Mouse (Mus musculus): ENCODE results near the gene BC037034. TPM values are rescaled to one million over a fixed set of nuclear protein-coding genes. Genes with fewer than 3 reads are reported as not detected.
"Not testable (repeated sequence)": the region's sequence is repeated elsewhere in the genome, so short reads cannot be mapped to it uniquely, and the experiment has no call there.

Gene BC037034
- total RNA-seq, 2 experiments from 2014 or later, result 90.0 to 98.2 TPM

DNA sequence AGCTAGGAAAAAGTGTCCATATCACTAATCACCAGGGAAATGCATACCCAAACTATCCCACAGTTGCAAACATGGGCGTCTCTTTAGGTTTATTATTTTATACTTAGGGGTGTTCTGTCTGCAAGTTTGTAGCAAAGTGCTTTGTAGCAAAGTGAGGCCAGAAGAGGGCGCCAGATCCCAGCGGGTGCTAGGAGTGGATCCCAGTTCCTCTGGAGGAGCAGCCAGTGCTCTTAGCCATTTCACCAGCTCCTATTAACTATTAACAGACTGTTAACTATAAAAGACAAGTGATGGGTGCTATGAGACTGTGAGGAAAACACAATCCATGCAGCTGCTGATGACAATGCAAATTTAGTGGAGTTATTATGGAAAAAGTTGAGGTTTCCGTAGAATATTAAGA lies 41.7 kb downstream of the BC037034 start:
- DNase-seq, result peak; percentile 80

DNA sequence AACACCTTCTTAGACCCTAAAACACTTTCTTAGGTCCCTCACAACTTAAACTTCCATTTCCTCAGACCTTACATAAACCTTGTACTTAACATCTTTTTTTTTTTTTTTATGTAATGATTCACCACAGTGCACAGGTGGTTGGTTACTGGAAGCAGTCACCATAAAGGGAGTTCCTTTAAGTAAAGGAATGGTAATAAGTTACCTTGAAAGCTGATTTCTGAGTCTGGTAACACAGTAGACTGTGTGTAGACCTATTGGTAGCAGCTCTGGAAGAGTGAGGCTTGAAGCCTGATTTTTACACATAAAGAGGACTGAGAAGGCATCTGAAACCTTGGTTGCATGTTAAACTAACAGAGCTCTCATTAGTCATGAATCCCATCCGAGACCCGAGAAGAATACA lies 44.0 kb downstream of the BC037034 start:
- no peak for DNase-seq
- intact Hi-C loops (cut with DNase I), result no loop called here

More for the DNA sequence above, 41.7 kb downstream of the BC037034 start:
- intact Hi-C loops (cut with DNase I), result no loop called here

DNA sequence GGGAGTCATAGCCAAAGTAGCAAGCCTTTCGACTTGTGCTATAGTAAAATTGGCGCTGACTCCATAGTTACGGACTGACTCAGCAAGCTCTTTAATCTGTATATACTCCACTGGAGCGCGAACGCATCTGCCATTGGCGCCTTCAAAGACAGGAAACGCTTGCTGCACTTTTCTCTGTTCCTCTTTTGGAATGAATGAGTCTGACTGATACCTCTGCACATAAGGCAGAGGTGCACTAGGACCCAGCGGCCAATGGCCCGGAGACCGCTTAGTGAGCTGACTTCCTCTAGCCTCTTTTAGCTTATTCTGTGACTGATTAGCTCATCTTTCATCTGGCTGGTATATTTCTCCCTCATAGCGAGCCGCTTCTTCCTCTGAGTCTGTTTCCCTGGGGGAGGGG lies 47.2 kb downstream of the BC037034 start:
- intact Hi-C loops (cut with DNase I); DNase-seq: not testable (repeated sequence)

Other genes starting within 250 kb of the BC037034 start
- gene Smok3a, start 242.8 kb downstream of the BC037034 start, total RNA-seq (2021), result not detected
- gene Smok3b, start 242.6 kb downstream of the BC037034 start, total RNA-seq (2021), result not detected
- gene Smok3c, start 210.8 kb downstream of the BC037034 start, total RNA-seq (2021), result not detected
- gene Zkscan1, start 178.9 kb downstream of the BC037034 start, total RNA-seq (2021), result 10 to 100 TPM; 44.6 to 45.1 TPM
- gene Zscan21, start 147.1 kb downstream of the BC037034 start, total RNA-seq (2021), result 10 to 100 TPM; 34.9 to 35.7 TPM
- 10 to 100 TPM; 13.1 to 13.2 TPM for gene Zfp113, start 108.3 kb downstream of the BC037034 start, total RNA-seq (2021)
- 100 to 1,000 TPM; 126 to 131 TPM for gene Cops6, start 103.0 kb downstream of the BC037034 start, total RNA-seq (2021)
- 10 to 100 TPM; 33.2 to 37.3 TPM for gene Ap4m1, start 92.0 kb downstream of the BC037034 start, total RNA-seq (2021)
- gene Mcm7, start 91.6 kb downstream of the BC037034 start, total RNA-seq (2021), result 10 to 100 TPM; 34.9 to 37.6 TPM
- gene Taf6, start 76.6 kb downstream of the BC037034 start, total RNA-seq (2021), result 10 to 100 TPM; 28.6 to 30.7 TPM
- gene Cnpy4, start 76.5 kb downstream of the BC037034 start, total RNA-seq (2021), result 10 to 100 TPM; 17.1 to 18.4 TPM
- 10 to 100 TPM in 1 of 2 experiments, 1 to 10 TPM in 1; 7.9 to 10.4 TPM for gene Mblac1, start 69.7 kb downstream of the BC037034 start, total RNA-seq (2021)
- under 1 TPM in 1 of 2 experiments, not detected in 1; 0.20 TPM for gene Nxpe5, start 38.1 kb downstream of the BC037034 start, total RNA-seq (2021)
- 10 to 100 TPM; 53.1 to 60.1 TPM for gene Lamtor4, start 8.6 kb downstream of the BC037034 start, total RNA-seq (2021)
- gene Gal3st4, start 8.8 kb upstream of the BC037034 start, total RNA-seq (2021), result 1 to 10 TPM in 1 of 2 experiments, under 1 TPM in 1; 0.86 to 1.6 TPM
- gene Gm43720, start 15.9 kb upstream of the BC037034 start, total RNA-seq (2021), result under 1 TPM in 1 of 2 experiments, not detected in 1; 0.20 TPM
- 100 to 1,000 TPM in 1 of 2 experiments, 10 to 100 TPM in 1; 86.4 to 104 TPM for gene Gpc2, start 16.0 kb upstream of the BC037034 start, total RNA-seq (2021)
- 1 to 10 TPM; 5.8 to 7.7 TPM for gene Stag3, start 16.2 kb upstream of the BC037034 start, total RNA-seq (2021)
- gene Pvrig, start 77.9 kb upstream of the BC037034 start, total RNA-seq (2021), result not detected
- gene Zfp157, start 177.4 kb upstream of the BC037034 start, total RNA-seq (2021), result 10 to 100 TPM; 37.6 to 39.8 TPM

Measured in left cerebral cortex, postnatal 4 days (tissue).